In the genomic region with DNA sequence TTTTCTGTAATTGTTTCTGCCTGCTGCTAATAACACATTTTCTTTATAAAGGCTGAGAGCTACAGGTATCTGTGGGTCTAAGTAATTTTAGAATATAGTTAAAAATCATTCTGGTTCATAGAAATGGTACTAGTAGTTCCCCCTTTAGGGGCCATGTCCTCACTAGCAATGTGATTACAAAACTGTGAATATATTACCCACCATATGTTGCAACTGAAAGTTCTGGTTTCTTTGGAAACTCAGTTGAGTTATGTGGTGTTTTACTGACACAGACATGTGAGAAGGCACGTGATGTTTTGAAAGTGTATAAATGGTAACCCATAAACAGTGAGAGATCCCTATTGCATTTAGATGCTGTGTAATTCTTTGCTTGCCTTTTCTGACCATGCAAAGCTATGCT, we compare ENCODE assay signal across 27 mouse cellular contexts.
"Had no signal": no experiment of that assay in that cellular context is flagged by ENCODE, and none has a peak within 500 bp of the region (broad histone marks: within the 10 kb centered on the region; RNA-seq: fewer than 3 reads in every experiment).

No protein-coding gene starts in this region.

- H3K36me3 ChIP-seq: heart, embryonic 13.5 days; heart, embryonic 15.5 days; hindbrain, embryonic 13.5 days; hindbrain, embryonic 15.5 days; kidney, embryonic 15.5 days; limb, embryonic 13.5 days; limb, embryonic 15.5 days had no signal

- H3K4me3 ChIP-seq: gastrocnemius, adult 2 months; heart, adult 2 months; heart, embryonic 13.5 days; heart, embryonic 15.5 days; hindbrain, embryonic 13.5 days; hindbrain, embryonic 15.5 days; kidney, embryonic 15.5 days; layer of hippocampus, adult 2 months; left cerebral cortex, adult 2 months; limb, embryonic 13.5 days; limb, embryonic 15.5 days had no signal

- DNase-seq: forebrain, postnatal 0 days; gastrocnemius, adult 2 months; gastrocnemius, postnatal 10 days; gastrocnemius, postnatal 25 days; heart, adult 11 months; heart, adult 2 months; heart, postnatal 14 days; heart, postnatal 36 days; kidney, adult 11 months; kidney, adult 2 months; kidney, adult 9 months; kidney, postnatal 14 days; kidney, postnatal 4 days; left cerebral cortex, postnatal 4 days had no signal

- H3K27me3 ChIP-seq: heart, embryonic 13.5 days; heart, embryonic 15.5 days; hindbrain, embryonic 13.5 days; hindbrain, embryonic 15.5 days; kidney, embryonic 15.5 days; limb, embryonic 13.5 days; limb, embryonic 15.5 days had no signal

- H3K9ac ChIP-seq: forebrain, postnatal 0 days; heart, embryonic 13.5 days; heart, embryonic 15.5 days; hindbrain, embryonic 13.5 days; hindbrain, embryonic 15.5 days; kidney, embryonic 15.5 days; limb, embryonic 13.5 days; limb, embryonic 15.5 days had no signal

- H3K27ac ChIP-seq: gastrocnemius, adult 2 months; heart, adult 2 months; heart, embryonic 13.5 days; heart, embryonic 15.5 days; hindbrain, embryonic 13.5 days; hindbrain, embryonic 15.5 days; hindbrain, postnatal 0 days; kidney, embryonic 15.5 days; kidney, postnatal 0 days; layer of hippocampus, adult 2 months; left cerebral cortex, adult 2 months; limb, embryonic 13.5 days; limb, embryonic 15.5 days had no signal

- H3K4me1 ChIP-seq: heart, embryonic 13.5 days; heart, embryonic 15.5 days; hindbrain, embryonic 13.5 days; hindbrain, embryonic 15.5 days; kidney, embryonic 15.5 days; limb, embryonic 13.5 days; limb, embryonic 15.5 days had no signal

- H3K9me3 ChIP-seq: heart, embryonic 13.5 days; heart, embryonic 15.5 days; hindbrain, embryonic 13.5 days; hindbrain, embryonic 15.5 days; kidney, embryonic 15.5 days; limb, embryonic 13.5 days; limb, embryonic 15.5 days had no signal

- ATAC-seq: forebrain, postnatal 0 days; hindbrain, postnatal 0 days; intestine, embryonic 16.5 days had no signal

- H3K4me2 ChIP-seq: heart, embryonic 11.5 days; heart, embryonic 13.5 days; heart, embryonic 15.5 days; hindbrain, embryonic 13.5 days; hindbrain, embryonic 15.5 days; kidney, embryonic 15.5 days; limb, embryonic 13.5 days; limb, embryonic 15.5 days had no signal
